Mouse (Mus musculus) heart, postnatal 0 days (tissue): Measurements from ENCODE around the gene Tex45. TPM values are rescaled to one million over a fixed set of nuclear protein-coding genes. Genes with fewer than 3 reads are reported as not detected.
A peak's percentile ranks its signal among the peaks of the same experiment; 100 is the strongest.

Source experiments
- ATAC-seq: fragments of 200-750 bp; cut with Nextera tagmentation; 2 replicates; pipeline ENCODE4 v1.8.0; 2017; ENCODE audit warnings: low read depth, moderate number of reproducible peaks, moderate library complexity; ENCODE audit not compliant: insufficient read depth
- DNase-seq: peaks from one replicate; pipeline ENCODE4 v3.0.0-alpha.2; 2016; ENCODE audit warnings: low spot score
- H3K27ac ChIP-seq: fragments of 300-500 bp; sonication (generic); 2 replicates; pipeline ENCODE4 v1.5.1; 2014; ENCODE audit warnings: low read depth, mild to moderate bottlenecking
- H3K27me3 ChIP-seq: fragments of 300-500 bp; sonication (generic); 2 replicates; pipeline ENCODE4 v1.6.1; 2014; ENCODE audit warnings: low read length, mixed read lengths; ENCODE audit not compliant: control insufficient read depth, insufficient read depth
- H3K36me3 ChIP-seq: fragments of 300-500 bp; sonication (generic); replicated peaks from 2 replicates; pipeline ENCODE4 v1.6.1; 2014; ENCODE audit warnings: low read length, mixed read lengths; ENCODE audit not compliant: control insufficient read depth, insufficient read depth
- H3K4me1 ChIP-seq: fragments of 300-500 bp; sonication (generic); 2 replicates; pipeline ENCODE4 v1.6.1; 2014; ENCODE audit warnings: antibody characterized with exemption; ENCODE audit not compliant: control insufficient read depth, insufficient read depth
- H3K4me2 ChIP-seq: fragments of 300-500 bp; sonication (generic); 2 replicates; pipeline ENCODE4 v1.6.1; 2014; ENCODE audit warnings: low read depth, mild to moderate bottlenecking, low read length, moderate library complexity
- H3K4me3 ChIP-seq: fragments of 300-500 bp; sonication (generic); 2 replicates; pipeline ENCODE4 v1.5.1; 2014; ENCODE audit warnings: low read depth, low read length
- H3K9ac ChIP-seq: fragments of 300-500 bp; sonication (generic); replicated peaks from 2 replicates; pipeline ENCODE4 v1.6.1; 2014; ENCODE audit warnings: low read depth, low read length, mixed read lengths
- H3K9me3 ChIP-seq: fragments of 300-500 bp; sonication (generic); replicated peaks from 2 replicates; pipeline ENCODE4 v1.6.1; 2016; ENCODE audit warnings: low read length; ENCODE audit not compliant: control insufficient read depth
- CTCF ChIP-seq: IDR thresholded peaks from 2 replicates; pipeline ENCODE4 v1.5.1; 2016; ENCODE audit warnings: antibody characterized with exemption, control low read depth, low read depth
- EP300 ChIP-seq: IDR thresholded peaks from 2 replicates; pipeline ENCODE4 v1.6.1; 2016; ENCODE audit warnings: antibody characterized with exemption, low read depth
- WGBS: fragments of 180-500 bp; shearing (Covaris S2); extraction: QIAGEN DNeasy Blood & Tissue Kit; methylation state at CpG from one replicate; pipeline ENCODE4 v1.1.7; 2014; 5-methylcytosine and 5-hydroxymethylcytosine counted together
- polyA plus RNA-seq: library from polyadenylated mRNA; unstranded; fragments of >200 nt; fragmentation: Nextera tagmentation; extraction: Ambion mirVana; gene quantifications from 2 replicates; pipeline ENCODE4 v1.2.1, GENCODE M21; 2015
- total RNA-seq: library from RNA; depleted of rRNA; stranded (reverse); fragments of >200 nt; gene quantifications from 2 replicates; pipeline ENCODE4 v1.2.3, GENCODE M21; 2014; ENCODE audit warnings: low replicate concordance

Gene Tex45
- total and polyA plus RNA-seq, 2 experiments from 2014 or later: not detected

- Histone ChIP-seq H3K4me1 (0 out of 2 replicates have a peak, but pooled peaks cover 9% of the 10 kb centered on the region), H3K27me3 (no peaks in the 10 kb centered on the region), H3K36me3 (no peaks in the 10 kb centered on the region), H3K4me3 (no peak overlapping the region), H3K4me2 (no peak overlapping the region), H3K9ac (no peak overlapping the region), H3K9me3 (no peaks in the 10 kb centered on the region), H3K27ac (no peak overlapping the region)
- 30% methylated on average over 5 of the region's 5 CpGs for WGBS
- DNase-seq: no peak
- no peak for ATAC-seq
- TF ChIP-seq EP300 (no peak), CTCF (no peak)
Observed at GRCm38 (mm10) chr8:3485192-3485591, 14.5 kb downstream of the Tex45 start.

GRCm38 (mm10) chr8:3492901-3493844, 22.5 kb downstream of the Tex45 start, which contains the start of gene Zfp358:
TSS of gene Zfp358 (plus strand) at chr8:3493138.
- peaks cover 6% of the 10 kb centered on the region for H3K4me1 ChIP-seq
- H3K9me3 ChIP-seq: no peaks in the 10 kb centered on the region
- WGBS: under 1% methylated on average over 57 of the region's 64 CpGs
- TF ChIP-seq EP300 (no peak), CTCF (no peak)
- ATAC-seq: peak; percentile 93
- H3K27ac ChIP-seq: peak within 1 kb of the TSS; percentile 75
- H3K4me3 ChIP-seq: peak within 1 kb of the TSS; percentile 96
- peaks cover 16% of the 10 kb centered on the region for H3K36me3 ChIP-seq
- DNase-seq: peak; percentile 77
- peak within 1 kb of the TSS; percentile 72 for H3K4me2 ChIP-seq
- no peaks in the 10 kb centered on the region for H3K27me3 ChIP-seq
- H3K9ac ChIP-seq: peak within 1 kb of the TSS; percentile 96

GRCm38 (mm10) chr8:3493845-3494208, 23.2 kb downstream of the Tex45 start:
- Histone ChIP-seq H3K9ac (peak overlapping the region; percentile 96), H3K4me1 (peaks cover 6% of the 10 kb centered on the region)

GRCm38 (mm10) chr8:3495578-3496427, 25.1 kb downstream of the Tex45 start:
- Histone ChIP-seq H3K4me1 (peaks cover 6% of the 10 kb centered on the region), H3K36me3 (peaks cover 16% of the 10 kb centered on the region), H3K4me3 (no peak overlapping the region), H3K4me2 (no peak overlapping the region), H3K27ac (no peak overlapping the region), H3K9me3 (no peaks in the 10 kb centered on the region), H3K9ac (no peak overlapping the region), H3K27me3 (no peaks in the 10 kb centered on the region)
- DNase-seq: no peak
- WGBS: 92% methylated on average over 44 of the region's 44 CpGs
- ATAC-seq: no peak
- TF ChIP-seq EP300: no peak
- TF ChIP-seq CTCF: no peak

More at GRCm38 (mm10) chr8:3493845-3494208, 23.2 kb downstream of the Tex45 start:
- DNase-seq (no peak), ATAC-seq (no peak)
- Histone ChIP-seq H3K27me3 (no peaks in the 10 kb centered on the region), H3K9me3 (no peaks in the 10 kb centered on the region), H3K36me3 (peaks cover 16% of the 10 kb centered on the region), H3K4me3 (peak overlapping the region; percentile 96), H3K4me2 (peak overlapping the region; percentile 72), H3K27ac (peak overlapping the region; percentile 75; the same call in 1 of the 2 replicates)
- TF ChIP-seq CTCF: no peak
- TF ChIP-seq EP300: no peak
- WGBS: 19% methylated on average over 6 of the region's 6 CpGs

GRCm38 (mm10) chr8:3496428-3496748, 25.7 kb downstream of the Tex45 start:
- Histone ChIP-seq H3K9me3 (no peaks in the 10 kb centered on the region), H3K36me3 (peaks cover 16% of the 10 kb centered on the region), H3K27me3 (no peaks in the 10 kb centered on the region), H3K4me3 (no peak overlapping the region), H3K4me2 (no peak overlapping the region), H3K27ac (no peak overlapping the region), H3K9ac (no peak overlapping the region), H3K4me1 (peaks cover 6% of the 10 kb centered on the region)
- 88% methylated on average over 15 of the region's 15 CpGs for WGBS
- DNase-seq (no peak), ATAC-seq (no peak)
- TF ChIP-seq EP300 (no peak), CTCF (no peak)
